ENCODE assay signal across 17 mouse cellular contexts in genomic region chr7:25341000-25341784, GRCm38 (mm10). TPM values are rescaled to one million over a fixed set of nuclear protein-coding genes. Genes with fewer than 3 reads are reported as not detected.
A peak's percentile ranks its signal among the peaks of the same experiment; 100 is the strongest.
DNase-seq lines count a peak whose midpoint lies in the region; ATAC-seq lines count a peak whose summit lies in the region.
"Had no signal": no experiment of that assay in that cellular context is flagged by ENCODE, and none has a peak within 500 bp of the region (broad histone marks: within the 10 kb centered on the region; RNA-seq: fewer than 3 reads in every experiment).

No protein-coding gene starts in this region.

- no peaks in the 10 kb centered on the region for H3K4me1 ChIP-seq in forebrain, embryonic 15.5 days
- no peaks in the 10 kb centered on the region for H3K4me1 ChIP-seq in limb, embryonic 10.5 days
- H3K4me1 ChIP-seq: embryonic facial prominence, embryonic 13.5 days; heart, embryonic 13.5 days; intestine, embryonic 15.5 days had no signal

- peak overlapping the region; percentile 62 for H3K27ac ChIP-seq in forebrain, embryonic 15.5 days (replicated peaks)
- H3K27ac ChIP-seq in limb, embryonic 10.5 days, result 0 out of 2 replicates have a peak overlapping the region, but pooled peaks have one; percentile 9
- H3K27ac ChIP-seq: embryonic facial prominence, embryonic 13.5 days; gastrocnemius, adult 2 months; heart, embryonic 13.5 days; intestine, embryonic 15.5 days had no signal

- H3K4me2 ChIP-seq in forebrain, embryonic 15.5 days (replicated peaks), result no peak overlapping the region
- H3K4me2 ChIP-seq: embryonic facial prominence, embryonic 13.5 days; heart, embryonic 13.5 days; intestine, embryonic 15.5 days had no signal

- 66% methylated on average over 19 of the region's 20 CpGs for WGBS in forebrain, embryonic 15.5 days
- WGBS in limb, embryonic 10.5 days, result 88% methylated on average over 20 of the region's 20 CpGs

- peak; percentile 41 for DNase-seq in layer of hippocampus, adult 11-12 months (ENCODE audit: low spot score)
- DNase-seq in layer of hippocampus, postnatal 36 days, result no peak
- peak; percentile 60 for DNase-seq in R1 (ENCODE audit: low read depth, low spot score)
- no peak for DNase-seq in limb, embryonic 10.5 days (ENCODE audit: low spot score)
- no peak for DNase-seq in kidney, postnatal 10 days
- DNase-seq in cerebellum, adult 18-20 months, result no peak
- DNase-seq: adrenal gland, postnatal 36 days; cerebellum, adult 8-10 months; gastrocnemius, adult 2 months; lung, adult 18-20 months; thymus, postnatal 14 days had no signal

- no peaks in the 10 kb centered on the region for H3K27me3 ChIP-seq in forebrain, embryonic 15.5 days
- H3K27me3 ChIP-seq in limb, embryonic 10.5 days (ENCODE audit: low read depth, poor library complexity, severe bottlenecking), result no peaks in the 10 kb centered on the region
- H3K27me3 ChIP-seq: embryonic facial prominence, embryonic 13.5 days; heart, embryonic 13.5 days; intestine, embryonic 15.5 days had no signal

- peak; percentile 65 for ATAC-seq in forebrain, embryonic 15.5 days (replicated peaks)
- no peak for ATAC-seq in granulocyte monocyte progenitor cell, adult 5-6 weeks (replicated peaks; ENCODE audit: poor library complexity, severe bottlenecking)
- ATAC-seq: intestine, embryonic 15.5 days had no signal

- H3K4me3 ChIP-seq in forebrain, embryonic 15.5 days, result no peak overlapping the region
- no peak overlapping the region for H3K4me3 ChIP-seq in limb, embryonic 10.5 days
- H3K4me3 ChIP-seq: embryonic facial prominence, embryonic 13.5 days; gastrocnemius, adult 2 months; heart, embryonic 13.5 days; intestine, embryonic 15.5 days had no signal

- no peaks in the 10 kb centered on the region for H3K9me3 ChIP-seq in forebrain, embryonic 15.5 days
- H3K9me3 ChIP-seq in limb, embryonic 10.5 days (replicated peaks), result 0 out of 2 replicates have a peak, but pooled peaks cover 2% of the 10 kb centered on the region
- H3K9me3 ChIP-seq: embryonic facial prominence, embryonic 13.5 days; heart, embryonic 13.5 days; intestine, embryonic 15.5 days had no signal

- H3K36me3 ChIP-seq in forebrain, embryonic 15.5 days, result peaks cover 40% of the 10 kb centered on the region
- peaks cover 91% of the 10 kb centered on the region for H3K36me3 ChIP-seq in limb, embryonic 10.5 days

- no peak overlapping the region for H3K9ac ChIP-seq in forebrain, embryonic 15.5 days (replicated peaks)
- H3K9ac ChIP-seq: embryonic facial prominence, embryonic 13.5 days; intestine, embryonic 15.5 days had no signal

RNA-seq across cellular contexts. Expression of gene Megf8, which starts 24.2 kb away (rescaled TPM):
- 10 to 100 TPM; 95.3 to 95.9 TPM for total RNA-seq in layer of hippocampus, postnatal 36 days (2021)
- 22.3 and 23.3 TPM in 2 replicates for polyA plus RNA-seq in forebrain, embryonic 15.5 days (2015; fragmentation: Nextera tagmentation; extraction: Ambion mirVana)
- polyA plus RNA-seq in limb, embryonic 10.5 days (2016; fragmentation: Nextera tagmentation; extraction: Ambion mirVana), result 17.6 and 22.2 TPM in 2 replicates
- 3.1 and 5.0 TPM in 2 replicates for total RNA-seq in granulocyte monocyte progenitor cell, adult 5-6 weeks (2014; fragmentation: Nextera tagmentation)
- 3.2 and 4.0 TPM in 2 replicates for total RNA-seq in granulocyte monocyte progenitor cell, adult 5-6 weeks (2017)

RNA-seq across cellular contexts. Expression of gene Cnfn, which starts 28.3 kb away (rescaled TPM):
- total RNA-seq in layer of hippocampus, postnatal 36 days (2021), result not detected
- not detected in 2 replicates for polyA plus RNA-seq in forebrain, embryonic 15.5 days (2015; fragmentation: Nextera tagmentation; extraction: Ambion mirVana)
- polyA plus RNA-seq in limb, embryonic 10.5 days (2016; fragmentation: Nextera tagmentation; extraction: Ambion mirVana), result not detected in 2 replicates
- not detected in 2 replicates for total RNA-seq in granulocyte monocyte progenitor cell, adult 5-6 weeks (2014; fragmentation: Nextera tagmentation)
- not detected in 2 replicates for total RNA-seq in granulocyte monocyte progenitor cell, adult 5-6 weeks (2017)
- total RNA-seq: adrenal gland, postnatal 36 days; gastrocnemius, adult 2 months; left cerebral cortex, postnatal 36 days had no signal
- polyA plus RNA-seq: heart, embryonic 13.5 days had no signal

RNA-seq across cellular contexts. Expression of gene Tmem145, which starts 35.3 kb away (rescaled TPM):
- 10 to 100 TPM; 24.5 to 26.0 TPM for total RNA-seq in layer of hippocampus, postnatal 36 days (2021)
- polyA plus RNA-seq in forebrain, embryonic 15.5 days (2015; fragmentation: Nextera tagmentation; extraction: Ambion mirVana), result 30.9 and 32.3 TPM in 2 replicates
- 0.14 and 0.38 TPM in 2 replicates for polyA plus RNA-seq in limb, embryonic 10.5 days (2016; fragmentation: Nextera tagmentation; extraction: Ambion mirVana)
- total RNA-seq in granulocyte monocyte progenitor cell, adult 5-6 weeks (2014; fragmentation: Nextera tagmentation), result not detected in 2 replicates
- total RNA-seq in granulocyte monocyte progenitor cell, adult 5-6 weeks (2017), result not detected in 2 replicates
- total RNA-seq: gastrocnemius, adult 2 months had no signal

RNA-seq across cellular contexts. Expression of gene Prr19, which starts 40.0 kb away (rescaled TPM):
- not detected for total RNA-seq in layer of hippocampus, postnatal 36 days (2021)
- 1.6 and 2.1 TPM in 2 replicates for polyA plus RNA-seq in forebrain, embryonic 15.5 days (2015; fragmentation: Nextera tagmentation; extraction: Ambion mirVana)
- polyA plus RNA-seq in limb, embryonic 10.5 days (2016; fragmentation: Nextera tagmentation; extraction: Ambion mirVana), result 1.1 and 1.3 TPM in 2 replicates
- total RNA-seq in granulocyte monocyte progenitor cell, adult 5-6 weeks (2014; fragmentation: Nextera tagmentation), result not detected in 2 replicates
- total RNA-seq in granulocyte monocyte progenitor cell, adult 5-6 weeks (2017), result not detected in 2 replicates
- total RNA-seq: adrenal gland, postnatal 36 days; gastrocnemius, adult 2 months; left cerebral cortex, postnatal 36 days had no signal

RNA-seq across cellular contexts. Expression of gene Pafah1b3, which starts 43.4 kb away (rescaled TPM):
- total RNA-seq in layer of hippocampus, postnatal 36 days (2021), result 10 to 100 TPM; 21.2 to 25.9 TPM
- polyA plus RNA-seq in forebrain, embryonic 15.5 days (2015; fragmentation: Nextera tagmentation; extraction: Ambion mirVana), result 521 and 550 TPM in 2 replicates
- 224 and 248 TPM in 2 replicates for polyA plus RNA-seq in limb, embryonic 10.5 days (2016; fragmentation: Nextera tagmentation; extraction: Ambion mirVana)
- 17.2 and 41.6 TPM in 2 replicates for total RNA-seq in granulocyte monocyte progenitor cell, adult 5-6 weeks (2014; fragmentation: Nextera tagmentation)
- total RNA-seq in granulocyte monocyte progenitor cell, adult 5-6 weeks (2017), result 16.1 and 17.4 TPM in 2 replicates

Comparison
In these comparisons a context has a peak if more than half of its experiments do, and no peak if none do; other contexts are left out.
1. DNase-seq: peak in layer of hippocampus, adult 11-12 months (single experiment) and R1 (single experiment); none in layer of hippocampus, postnatal 36 days (0 of 2), limb, embryonic 10.5 days (single experiment), kidney, postnatal 10 days (single experiment) and cerebellum, adult 18-20 months (0 of 2).
2. RNA of gene Megf8, which starts 24.2 kb away (total RNA-seq): 95.3 to 95.9 TPM in layer of hippocampus, postnatal 36 days; 3.1 to 5.0 TPM in granulocyte monocyte progenitor cell, adult 5-6 weeks; every median in the first group is over 10 times any median in the second.
3. RNA of gene Tmem145, which starts 35.3 kb away (total RNA-seq): 24.5 to 26.0 TPM in layer of hippocampus, postnatal 36 days; not detected in granulocyte monocyte progenitor cell, adult 5-6 weeks; every median in the first group is over 10 times any median in the second.